Mouse (Mus musculus): ENCODE results near the gene Zfp583. TPM values are rescaled to one million over a fixed set of nuclear protein-coding genes. Genes with fewer than 3 reads are reported as not detected.
"Not testable (repeated sequence)": the region's sequence is repeated elsewhere in the genome, so short reads cannot be mapped to it uniquely, and the experiment has no call there.

Zfp583 gene
- 8.0 and 10.1 TPM in 2 replicates for polyA plus RNA-seq (2016; fragmentation: Nextera tagmentation; extraction: Ambion mirVana)

DNA sequence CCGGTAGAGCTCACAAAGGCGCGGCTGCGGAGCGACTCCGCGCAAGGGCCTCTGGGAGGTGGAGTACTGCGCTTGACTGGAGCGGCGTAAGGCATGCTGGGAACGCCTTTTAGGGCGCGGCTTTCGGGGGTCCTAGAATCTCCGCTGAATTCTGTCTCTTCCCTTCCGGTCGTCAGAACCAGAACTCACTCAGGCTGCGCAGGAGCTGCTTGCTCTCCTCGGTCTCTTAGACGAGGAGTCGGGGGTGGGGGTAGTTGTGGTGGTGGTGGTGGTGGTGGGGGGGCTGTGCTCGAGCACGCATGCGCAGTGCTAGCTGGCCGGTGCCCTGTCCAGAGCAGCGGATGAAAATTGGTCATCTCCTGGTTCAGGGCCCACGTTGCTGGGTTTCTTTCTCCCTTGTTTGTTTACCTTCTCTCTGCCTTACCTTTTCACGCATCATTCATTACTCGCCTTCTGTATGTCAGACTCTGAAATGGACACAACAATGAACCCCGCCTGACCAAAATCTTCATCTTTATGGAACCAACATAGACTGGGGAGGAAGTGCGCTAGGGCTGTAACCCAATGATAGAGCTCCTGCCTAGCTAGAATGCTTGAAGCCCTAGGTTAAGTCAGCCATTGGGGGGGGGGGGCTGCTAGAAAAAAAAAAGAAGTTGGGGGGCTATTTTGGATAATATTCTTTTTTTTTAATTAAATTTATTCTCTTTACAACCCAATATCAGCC lies at the start of gene Zfp583:
Zfp583 (minus strand) TSS at position 53 of the 724 bp plus-strand sequence.
- H3K4me2 ChIP-seq (replicated peaks), result peak within 1 kb of the TSS; percentile 56
- peak; percentile 91 for ATAC-seq (ENCODE audit: low FRiP score, low read depth)
- peaks cover 4% of the 10 kb centered on the region for H3K36me3 ChIP-seq
- WGBS, result 5% methylated on average over 31 of the region's 31 CpGs
- H3K4me1 ChIP-seq, result peaks cover 8% of the 10 kb centered on the region
- peak within 1 kb of the TSS; percentile 72 for H3K27ac ChIP-seq
- H3K4me3 ChIP-seq, result peak within 1 kb of the TSS; percentile 48
- H3K9ac ChIP-seq, result peak within 1 kb of the TSS; percentile 69
- no peaks in the 10 kb centered on the region for H3K27me3 ChIP-seq (replicated peaks)
- no peaks in the 10 kb centered on the region for H3K9me3 ChIP-seq

DNA sequence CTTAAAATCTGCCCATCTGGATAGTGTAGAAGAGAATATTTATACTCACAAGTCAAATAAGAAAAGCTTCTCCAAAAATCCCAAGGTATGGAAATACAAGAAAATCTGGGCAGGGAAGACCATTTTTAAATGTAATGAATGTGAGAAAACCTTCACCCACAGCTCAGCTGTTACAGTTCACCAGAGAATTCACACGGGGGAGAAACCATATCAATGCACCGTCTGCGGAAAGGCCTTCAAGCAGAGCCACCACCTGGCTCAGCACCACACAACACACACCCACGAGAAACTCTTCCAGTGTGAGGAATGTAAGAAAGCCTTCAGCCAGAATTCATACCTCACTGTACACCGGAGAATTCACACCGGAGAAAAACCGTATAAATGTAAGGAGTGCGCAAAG lies 47.4 kb upstream of the Zfp583 start:
- no peak overlapping the region for H3K4me2 ChIP-seq (replicated peaks)
- 88% methylated on average over 8 of the region's 8 CpGs for WGBS
- H3K4me3 ChIP-seq, result no peak overlapping the region
- no peaks in the 10 kb centered on the region for H3K9me3 ChIP-seq
- H3K9ac ChIP-seq, result no peak overlapping the region
- no peak for ATAC-seq (ENCODE audit: low FRiP score, low read depth)
- 0 out of 2 replicates have a peak, but pooled peaks cover 4% of the 10 kb centered on the region for H3K36me3 ChIP-seq
- H3K4me1 ChIP-seq, result peaks cover 8% of the 10 kb centered on the region; the same call in 1 of the 2 replicates
- H3K27me3 ChIP-seq (replicated peaks), result no peaks in the 10 kb centered on the region
- no peak overlapping the region for H3K27ac ChIP-seq

DNA sequence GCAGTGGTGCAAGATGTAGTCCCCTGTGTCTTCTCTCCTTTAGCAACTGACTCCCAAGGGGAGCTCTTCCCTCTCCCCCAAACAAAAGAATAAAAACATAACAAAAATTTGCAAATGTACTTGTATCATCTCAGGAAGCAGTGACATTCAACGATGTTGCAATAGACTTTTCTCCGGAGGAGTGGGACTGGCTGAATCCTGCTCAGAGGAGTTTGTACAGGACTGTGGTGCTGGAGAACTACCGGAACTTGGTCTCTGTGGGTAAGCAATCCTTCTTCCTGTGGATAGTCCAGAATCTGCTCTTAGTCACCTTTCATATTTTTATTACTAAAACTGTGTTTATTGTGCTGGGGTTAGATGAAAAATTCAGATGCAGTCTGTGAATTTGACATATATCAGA lies 41.9 kb upstream of the Zfp583 start:
- H3K27me3 ChIP-seq (replicated peaks), result no peaks in the 10 kb centered on the region
- H3K27ac ChIP-seq, result no peak overlapping the region
- no peaks in the 10 kb centered on the region for H3K9me3 ChIP-seq
- 0 out of 2 replicates have a peak, but pooled peaks cover 4% of the 10 kb centered on the region for H3K36me3 ChIP-seq
- no peak overlapping the region for H3K9ac ChIP-seq
- no peaks in the 10 kb centered on the region for H3K4me1 ChIP-seq
- no peak overlapping the region for H3K4me3 ChIP-seq
- ATAC-seq (ENCODE audit: low FRiP score, low read depth), result no peak
- H3K4me2 ChIP-seq (replicated peaks), result no peak overlapping the region
- 89% methylated on average over 3 of the region's 3 CpGs for WGBS

DNA sequence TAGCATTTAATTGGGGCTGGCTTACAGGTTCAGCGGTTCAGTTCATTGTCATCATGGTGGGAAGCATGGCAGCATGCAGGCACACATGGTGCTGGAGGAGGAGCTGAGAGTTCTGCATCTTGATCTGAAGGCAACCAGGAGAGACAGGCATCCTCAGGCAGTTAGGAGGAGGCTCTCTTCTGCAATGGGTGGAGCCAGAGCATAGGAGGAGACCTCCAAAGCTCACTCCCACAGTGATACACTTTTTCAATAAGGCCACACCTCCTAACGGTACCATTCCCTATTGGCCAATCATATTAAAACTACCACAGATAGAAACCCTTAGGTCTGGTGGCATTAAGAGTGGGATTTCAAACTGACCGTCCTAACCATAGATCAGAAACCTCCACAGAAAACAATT lies 38.4 kb upstream of the Zfp583 start:
- Histone ChIP-seq H3K9me3 (no peaks in the 10 kb centered on the region), H3K36me3 (no peaks in the 10 kb centered on the region), H3K4me1 (no peaks in the 10 kb centered on the region), H3K9ac (no peak overlapping the region), H3K4me3 (no peak overlapping the region), H3K27ac (no peak overlapping the region), H3K27me3 (replicated peaks) (no peaks in the 10 kb centered on the region), H3K4me2 (replicated peaks) (no peak overlapping the region)
- ATAC-seq (ENCODE audit: low FRiP score, low read depth), result no peak
- WGBS, result 86% methylated on average over 3 of the region's 3 CpGs

GRCm38 (mm10) chr7:6368146-6368545 lies 37.1 kb upstream of the Zfp583 start:
- 84% methylated on average over 5 of the region's 5 CpGs for WGBS
- not testable (repeated sequence) for H3K9me3 ChIP-seq; H3K4me3 ChIP-seq; H3K27ac ChIP-seq; H3K9ac ChIP-seq; H3K4me1 ChIP-seq; H3K36me3 ChIP-seq; H3K4me2 ChIP-seq (replicated peaks); H3K27me3 ChIP-seq (replicated peaks); ATAC-seq (ENCODE audit: low FRiP score, low read depth)

- Histone ChIP-seq H3K9me3 (no peaks in the 10 kb centered on the region), H3K27ac (no peak overlapping the region), H3K4me1 (peaks cover 7% of the 10 kb centered on the region; the same call in 1 of the 2 replicates), H3K9ac (no peak overlapping the region), H3K4me2 (replicated peaks) (no peak overlapping the region), H3K4me3 (no peak overlapping the region), H3K27me3 (replicated peaks) (no peaks in the 10 kb centered on the region), H3K36me3 (no peaks in the 10 kb centered on the region)
- 93% methylated on average over 5 of the region's 5 CpGs for WGBS
- no peak for ATAC-seq (ENCODE audit: low FRiP score, low read depth)
Observed at GRCm38 (mm10) chr7:6367185-6367584, 36.1 kb upstream of the Zfp583 start.

DNA sequence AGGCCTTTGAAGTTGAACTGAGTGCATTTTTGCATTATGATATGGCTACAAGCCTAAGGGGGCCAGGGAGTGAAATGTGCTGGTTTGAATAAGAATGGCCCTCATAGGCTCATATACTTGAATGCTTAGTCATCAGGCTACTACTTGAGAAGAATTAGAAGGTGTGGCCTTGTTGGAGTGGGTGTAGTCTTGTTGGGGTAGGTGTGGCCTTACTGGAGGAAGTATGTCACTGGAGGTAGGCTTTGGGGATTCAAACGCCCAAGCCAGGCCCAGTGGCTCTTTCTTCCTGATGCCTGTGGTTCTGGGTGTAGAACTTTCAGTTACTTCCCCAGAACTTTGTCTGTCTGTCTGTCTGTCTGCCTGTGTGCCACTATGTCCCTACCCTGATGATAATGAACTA lies 33.7 kb upstream of the Zfp583 start:
- Histone ChIP-seq H3K4me2 (replicated peaks) (no peak overlapping the region), H3K27ac (no peak overlapping the region), H3K36me3 (no peaks in the 10 kb centered on the region), H3K9me3 (no peaks in the 10 kb centered on the region), H3K9ac (no peak overlapping the region), H3K27me3 (replicated peaks) (no peaks in the 10 kb centered on the region), H3K4me3 (no peak overlapping the region), H3K4me1 (peaks cover 7% of the 10 kb centered on the region)
- no peak for ATAC-seq (ENCODE audit: low FRiP score, low read depth)
- 70% methylated on average over 1 of the region's 1 CpGs for WGBS

DNA sequence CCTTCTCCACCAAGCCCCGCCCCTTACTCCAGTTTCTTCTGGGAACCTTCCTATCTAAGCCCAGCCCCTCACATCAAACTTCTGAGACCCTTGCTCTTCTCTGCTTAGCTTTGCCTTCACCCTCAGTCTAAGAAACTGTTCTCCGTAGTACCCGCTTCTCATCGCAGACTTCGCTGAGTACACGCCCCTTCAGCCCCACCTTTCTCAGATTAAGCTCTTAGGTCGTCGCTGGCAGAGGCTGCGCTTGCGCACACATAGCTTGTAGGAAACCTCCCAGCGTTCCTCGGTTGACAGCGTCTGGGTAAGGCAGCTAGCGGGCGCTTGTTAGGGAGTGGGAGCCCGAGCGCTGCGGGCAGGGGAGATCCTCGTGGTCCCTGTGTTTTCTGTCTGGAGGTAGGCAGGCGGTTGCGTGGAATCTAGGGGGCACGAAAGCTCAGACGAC lies 32.0 kb upstream of the Zfp583 start, which contains the start of gene Zfp78:
Zfp78 (plus strand) TSS at position 234 of the 442 bp plus-strand sequence.
- H3K4me2 ChIP-seq (replicated peaks), result peak within 1 kb of the TSS; percentile 60
- H3K9ac ChIP-seq, result peak within 1 kb of the TSS; percentile 54
- WGBS, result under 1% methylated on average over 23 of the region's 23 CpGs
- ATAC-seq (ENCODE audit: low FRiP score, low read depth), result peak; percentile 82
- H3K4me1 ChIP-seq, result peaks cover 7% of the 10 kb centered on the region
- H3K27ac ChIP-seq, result peak within 1 kb of the TSS; percentile 81
- H3K9me3 ChIP-seq, result no peaks in the 10 kb centered on the region
- no peaks in the 10 kb centered on the region for H3K36me3 ChIP-seq
- peak within 1 kb of the TSS; percentile 35 for H3K4me3 ChIP-seq
- no peaks in the 10 kb centered on the region for H3K27me3 ChIP-seq (replicated peaks)

DNA sequence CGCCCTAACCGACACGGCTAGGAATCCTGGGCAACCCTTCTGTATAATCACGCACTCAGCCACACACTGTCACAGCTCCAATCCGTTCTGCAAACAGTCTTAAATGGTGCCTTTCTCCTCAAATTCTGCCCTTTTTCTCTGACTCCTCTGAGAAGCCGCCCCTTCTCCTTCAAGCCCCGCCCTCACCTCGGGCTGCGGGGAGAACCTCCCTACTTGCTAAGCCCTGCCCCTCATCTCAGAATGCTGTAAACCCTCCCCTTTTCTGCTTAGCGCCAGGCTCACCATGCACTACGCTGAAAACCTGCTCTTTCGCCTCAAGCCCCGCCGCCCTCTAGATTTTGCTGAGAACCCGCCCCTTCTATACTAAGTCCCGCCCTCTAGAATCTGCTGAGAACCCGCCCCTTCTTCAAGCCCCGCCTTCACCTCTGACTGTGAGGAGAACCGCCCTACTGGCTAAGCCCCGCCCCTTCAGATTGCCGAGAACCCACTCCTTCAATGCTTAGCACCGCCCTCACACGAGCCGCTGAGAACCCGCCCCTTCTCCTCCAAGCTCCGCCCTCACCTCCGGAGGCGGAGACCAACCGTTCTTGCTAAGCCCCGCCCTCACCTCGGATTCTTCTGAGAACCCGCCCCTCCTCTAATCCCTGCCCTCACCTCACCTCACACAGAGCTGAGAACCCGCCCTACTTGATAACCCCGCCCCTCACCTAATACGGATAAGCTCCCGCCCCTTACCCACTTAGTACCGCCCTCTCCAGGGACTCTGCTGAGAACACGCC lies 31.4 kb upstream of the Zfp583 start:
- under 1% methylated on average over 38 of the region's 38 CpGs for WGBS
- peak overlapping the region; percentile 35 for H3K4me3 ChIP-seq
- peak overlapping the region; percentile 81 for H3K27ac ChIP-seq
- H3K36me3 ChIP-seq, result no peaks in the 10 kb centered on the region
- no peaks in the 10 kb centered on the region for H3K9me3 ChIP-seq
- peak overlapping the region; percentile 54 for H3K9ac ChIP-seq
- H3K4me2 ChIP-seq (replicated peaks), result peak overlapping the region; percentile 60
- peak; percentile 93 for ATAC-seq (ENCODE audit: low FRiP score, low read depth)
- peaks cover 7% of the 10 kb centered on the region for H3K4me1 ChIP-seq
- no peaks in the 10 kb centered on the region for H3K27me3 ChIP-seq (replicated peaks)

- Histone ChIP-seq H3K27me3 (replicated peaks) (no peaks in the 10 kb centered on the region), H3K36me3 (no peaks in the 10 kb centered on the region), H3K4me3 (peak overlapping the region; percentile 35), H3K9ac (peak overlapping the region; percentile 54), H3K27ac (peak overlapping the region; percentile 81), H3K9me3 (no peaks in the 10 kb centered on the region), H3K4me1 (peaks cover 7% of the 10 kb centered on the region), H3K4me2 (replicated peaks) (peak overlapping the region; percentile 60)
- ATAC-seq (ENCODE audit: low FRiP score, low read depth), result no peak
- WGBS, result 29% methylated on average over 7 of the region's 7 CpGs
Observed at GRCm38 (mm10) chr7:6361756-6362155, 30.7 kb upstream of the Zfp583 start.

GRCm38 (mm10) chr7:6360477-6361060 lies 29.5 kb upstream of the Zfp583 start:
- Histone ChIP-seq H3K27me3 (replicated peaks) (no peaks in the 10 kb centered on the region), H3K27ac (no peak overlapping the region), H3K4me2 (replicated peaks) (no peak overlapping the region), H3K9ac (no peak overlapping the region), H3K9me3 (no peaks in the 10 kb centered on the region), H3K36me3 (no peaks in the 10 kb centered on the region), H3K4me1 (peaks cover 7% of the 10 kb centered on the region), H3K4me3 (no peak overlapping the region)
- 13% methylated on average over 9 of the region's 9 CpGs for WGBS
- no peak for ATAC-seq (ENCODE audit: low FRiP score, low read depth)
